Mouse (Mus musculus): ENCODE measurements around the gene Rfx3. TPM values are rescaled to one million over a fixed set of nuclear protein-coding genes. Genes with fewer than 3 reads are reported as not detected.

Gene Rfx3
- total RNA-seq (2021): 6.6 and 9.0 TPM in 2 replicates
- long read RNA-seq, experiment 1: 0 reads
- long read RNA-seq, experiment 2: 0 reads

DNA sequence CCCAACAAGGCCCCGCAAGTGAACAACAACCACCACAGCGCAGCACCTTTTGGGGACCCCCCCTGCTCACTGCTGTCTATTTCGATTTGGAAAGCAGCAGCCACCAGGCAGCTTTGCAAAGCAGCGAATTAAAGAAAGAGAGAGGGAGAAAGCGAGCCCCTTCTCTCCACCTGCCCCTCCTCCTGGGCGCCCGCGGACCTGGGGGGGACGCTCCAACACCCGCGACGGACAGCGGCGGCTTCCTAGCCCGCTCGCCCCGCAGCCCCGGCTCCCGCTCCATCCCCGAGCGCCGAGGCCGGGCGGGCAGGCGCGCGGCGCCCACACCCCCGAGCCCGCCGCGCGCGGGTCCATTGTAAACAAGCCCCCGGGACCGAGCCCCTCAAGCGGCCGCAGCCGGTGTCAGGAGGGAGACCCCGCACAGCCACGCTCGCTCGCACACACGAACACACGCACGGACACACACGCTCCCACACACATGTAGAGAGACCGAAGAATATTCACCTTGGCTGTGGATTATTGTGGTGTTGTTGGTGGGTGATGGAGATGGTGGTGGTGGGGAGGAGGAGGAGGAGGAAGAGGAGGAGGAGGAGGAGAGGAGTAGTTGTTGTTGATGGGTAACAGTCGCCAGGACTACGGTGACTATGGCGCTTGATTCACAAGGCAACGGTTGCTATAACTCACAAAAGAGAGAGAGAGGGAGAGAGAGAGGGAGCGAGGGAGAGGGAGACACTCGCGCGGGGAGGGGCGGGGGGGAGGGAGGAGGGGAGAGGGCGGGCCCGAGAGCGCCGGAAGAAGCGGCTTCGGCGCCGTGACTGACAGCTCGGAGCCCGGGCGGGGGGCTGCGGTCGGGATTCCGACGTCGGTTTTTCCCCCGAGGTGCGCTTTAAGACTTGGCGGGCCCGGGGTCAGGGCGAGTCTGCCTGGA is at the start of gene Rfx3:
TSS of gene Rfx3 (minus strand) at position 696 of the 925 bp plus-strand sequence.
- peak; percentile 88 for DNase-seq

DNA sequence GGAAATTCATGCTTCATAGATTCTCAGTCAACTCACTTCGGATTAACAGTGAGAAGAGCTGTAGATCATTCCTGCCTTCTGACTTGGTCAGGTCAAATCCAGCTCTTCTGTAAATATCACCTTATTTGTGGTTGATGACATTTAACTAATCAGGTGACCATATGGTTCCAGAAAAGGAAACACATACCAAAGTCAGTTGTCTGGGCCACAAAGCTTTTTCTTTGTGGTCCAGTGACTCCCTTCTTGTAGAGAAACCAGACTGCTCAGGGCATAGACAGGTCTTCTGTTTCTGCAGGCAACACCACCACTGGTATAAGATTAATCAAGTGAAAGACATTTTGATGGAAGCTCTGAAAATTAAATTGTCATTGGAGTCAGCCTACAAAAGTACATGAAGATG is 41.1 kb upstream of the Rfx3 start:
- no peak for DNase-seq

GRCm38 (mm10) chr19:28051571-28051970 is 40.6 kb upstream of the Rfx3 start:
- DNase-seq: no peak

DNA sequence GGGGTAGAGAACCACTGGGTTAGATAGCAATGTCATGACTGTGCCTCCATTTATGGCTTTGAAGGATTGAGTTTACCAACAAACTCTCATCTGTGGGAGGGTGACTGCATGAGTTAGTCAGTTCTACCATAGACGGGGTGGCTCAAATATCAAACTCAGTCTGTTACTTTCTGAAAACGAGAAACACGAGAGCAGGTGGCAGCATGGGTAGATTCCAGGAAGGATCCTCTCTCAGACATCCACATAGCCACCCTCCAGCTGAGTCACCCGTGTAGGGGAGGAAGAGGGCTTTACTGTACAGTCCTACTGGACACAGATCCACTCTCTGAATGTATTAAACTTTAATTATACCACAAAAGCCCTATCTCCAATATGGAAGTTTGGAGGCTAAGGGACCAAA is 38.3 kb upstream of the Rfx3 start:
- DNase-seq: no peak

DNA sequence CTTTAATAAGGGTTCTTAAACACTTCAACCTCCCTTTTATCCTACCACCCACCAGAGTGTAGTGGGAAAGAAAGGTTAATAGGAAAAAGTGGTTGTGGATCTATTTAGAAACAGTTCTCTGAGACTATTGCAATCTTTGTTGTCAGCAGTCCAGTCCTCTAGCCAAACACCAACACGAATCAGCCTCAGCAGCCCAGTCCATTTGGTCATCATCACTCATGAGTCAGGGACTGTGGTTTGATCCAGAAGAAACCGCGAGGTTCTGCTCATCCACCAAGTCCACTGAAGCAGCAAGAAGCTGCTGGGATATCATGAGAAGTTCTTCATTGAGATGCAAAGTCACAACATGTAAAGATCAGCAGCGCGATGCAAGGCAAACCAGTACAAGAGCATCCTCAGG is 35.8 kb upstream of the Rfx3 start:
- no peak for DNase-seq

DNA sequence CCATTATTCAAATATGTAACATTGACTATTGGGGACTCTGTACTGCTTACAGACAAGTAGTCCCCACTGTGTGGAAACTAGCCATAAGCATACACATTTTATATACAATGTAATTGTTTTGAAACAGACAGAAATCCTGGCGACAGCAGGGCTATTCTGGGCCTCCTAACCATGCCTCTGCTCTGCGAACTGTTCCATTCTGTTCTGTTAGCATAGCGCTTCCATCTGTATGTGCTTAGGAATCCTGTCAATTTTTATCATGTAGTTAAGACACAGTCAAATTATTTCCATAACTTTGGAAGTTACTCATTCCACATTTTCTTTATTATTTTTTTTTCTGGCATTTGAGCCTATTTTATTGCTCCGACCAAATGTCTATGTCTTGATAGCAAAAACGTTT is 34.0 kb upstream of the Rfx3 start:
- no peak for DNase-seq

DNA sequence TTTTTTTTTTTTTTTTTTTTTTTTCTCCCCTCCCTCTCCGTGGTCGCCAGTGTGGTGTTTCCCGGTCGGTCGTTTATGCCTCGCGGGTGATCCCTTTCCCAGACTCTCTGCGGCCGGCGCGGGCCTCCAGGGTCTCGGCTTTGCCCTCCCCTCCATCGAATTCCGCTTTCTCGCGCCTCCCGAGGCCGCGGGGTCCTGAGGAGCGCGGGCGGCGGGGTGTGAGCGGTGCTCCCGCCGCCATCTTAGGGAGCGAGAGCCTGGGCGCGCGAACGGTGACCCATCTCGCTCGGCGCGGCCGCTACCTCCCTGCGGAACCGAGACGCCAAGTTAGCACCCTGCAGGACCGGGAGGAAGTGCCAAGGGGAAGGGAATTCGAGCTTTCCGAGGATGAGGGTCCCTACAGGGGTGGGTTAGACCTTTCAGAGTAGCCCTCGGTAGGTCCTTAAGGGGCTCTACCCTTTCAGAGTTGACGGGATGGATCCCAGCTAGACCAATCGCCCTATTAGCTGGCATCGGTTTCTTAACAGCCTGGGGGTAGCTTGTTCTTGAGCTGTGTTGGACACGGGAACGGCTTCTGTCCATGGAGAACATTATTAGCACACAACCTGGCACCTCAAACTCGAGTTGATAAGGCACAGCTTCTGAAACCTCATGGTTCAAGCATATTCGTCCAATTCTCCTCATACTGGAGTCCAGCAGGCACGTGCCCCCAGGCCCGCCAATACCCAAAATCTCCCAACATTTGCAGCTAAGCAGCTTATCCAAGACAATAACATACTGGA is 943 bp upstream of the Rfx3 start:
- peak; percentile 77 for DNase-seq

DNA sequence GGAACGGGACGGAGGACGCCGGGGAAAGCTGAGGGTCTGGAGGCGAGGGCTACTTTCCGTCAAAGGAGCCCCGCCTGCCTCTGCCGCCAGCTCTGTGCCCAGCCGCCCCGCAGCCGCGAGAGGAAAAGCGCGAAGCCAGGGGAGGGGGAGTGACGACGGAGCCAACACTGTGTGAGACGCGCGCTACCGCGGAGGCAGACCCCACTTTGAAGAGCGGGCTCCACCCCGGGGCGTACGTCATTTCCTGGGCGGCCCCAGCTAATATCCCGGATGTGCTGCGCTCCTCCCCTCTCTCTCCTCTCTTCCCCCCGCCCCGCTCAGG is 391 bp upstream of the Rfx3 start:
- DNase-seq: peak; percentile 97

DNA sequence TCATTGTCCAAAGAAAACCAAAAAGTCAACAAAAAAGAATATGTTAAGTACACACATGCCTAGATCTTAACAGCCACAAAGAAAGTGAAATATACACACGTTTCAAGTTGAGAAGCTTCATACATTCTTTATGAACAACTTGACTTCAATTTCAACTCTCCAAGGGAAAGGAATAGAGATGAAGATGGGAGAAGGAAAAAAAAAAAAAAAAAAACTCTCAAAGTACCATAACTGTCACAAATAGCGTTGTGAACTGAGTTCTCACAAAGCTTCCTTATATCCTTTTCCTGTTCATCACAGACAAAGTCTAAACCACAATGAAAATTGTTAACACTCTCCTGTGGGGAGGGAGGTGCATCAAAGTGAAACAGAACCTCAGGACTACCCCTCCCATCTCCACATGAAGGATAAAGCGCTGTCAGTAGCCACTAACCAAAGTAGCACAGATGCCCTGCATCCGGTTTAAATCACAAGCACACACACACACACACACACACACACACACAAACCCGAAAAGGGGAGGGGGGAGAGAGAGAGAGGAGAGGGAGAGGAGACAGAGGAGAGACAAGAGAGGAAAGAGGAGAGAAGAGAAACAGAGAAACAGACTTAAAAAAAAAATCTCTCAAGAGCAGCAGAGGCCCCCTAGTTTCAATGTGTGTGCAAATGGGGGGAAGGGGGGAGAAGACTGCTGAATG is 1.2 kb downstream of the Rfx3 start:
- peak; percentile 35 for DNase-seq

DNA sequence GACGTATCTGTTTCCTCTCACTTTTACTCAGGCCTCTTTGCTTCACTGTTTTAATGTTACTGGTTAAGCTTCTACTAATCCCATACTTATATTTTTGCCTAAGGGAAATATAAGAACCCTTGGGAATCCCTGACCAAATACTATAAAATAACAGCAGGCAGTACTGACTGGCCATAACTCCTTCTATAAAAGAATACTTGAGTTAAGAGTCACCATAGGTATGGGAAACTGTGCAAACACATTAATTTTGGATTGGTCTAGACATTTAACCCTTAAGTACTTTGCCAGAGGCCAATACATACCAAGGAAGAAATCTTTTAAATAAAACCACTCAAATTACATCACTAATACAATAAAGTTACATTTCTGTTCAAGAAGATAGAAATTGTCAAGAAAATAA is 6.8 kb downstream of the Rfx3 start:
- DNase-seq: no peak

DNA sequence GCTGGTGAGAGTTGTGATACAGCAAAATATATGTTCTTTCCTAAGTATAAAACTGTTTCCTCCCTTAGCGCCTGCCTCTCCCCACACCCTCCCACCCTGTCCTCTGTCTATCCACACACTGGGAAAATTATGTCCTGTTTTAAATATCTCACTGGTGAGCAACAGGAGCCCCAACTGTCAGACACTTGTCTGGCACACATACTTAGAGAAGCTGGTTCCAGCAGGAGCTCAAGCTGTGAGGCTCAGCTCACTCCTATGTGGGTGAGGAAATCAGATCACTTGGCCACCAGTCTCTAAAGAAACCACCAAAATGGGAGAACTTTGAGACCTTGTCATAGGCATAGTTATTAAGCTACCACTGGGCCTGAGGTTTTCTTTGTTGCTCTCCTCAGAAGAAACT is 7.5 kb downstream of the Rfx3 start:
- DNase-seq: no peak

DNA sequence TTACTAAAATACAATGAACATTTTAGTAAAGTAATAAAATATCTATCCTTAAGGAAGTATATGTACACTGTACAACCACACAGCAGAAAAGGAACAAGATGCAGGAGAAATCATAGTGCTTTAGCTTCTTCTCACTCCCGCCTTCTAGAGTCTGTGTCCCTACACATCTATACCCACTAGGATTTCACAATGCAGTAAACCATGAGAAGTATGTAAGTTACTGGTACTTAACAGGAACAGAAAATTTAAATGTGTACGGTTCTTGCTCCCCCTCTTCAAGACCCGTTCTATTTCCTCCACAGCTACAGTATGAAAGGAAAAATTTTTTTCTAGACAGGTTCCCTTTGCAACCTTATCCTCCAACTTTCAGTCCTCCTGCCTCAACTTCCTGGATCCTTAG is 8.3 kb downstream of the Rfx3 start:
- no peak for DNase-seq

DNA sequence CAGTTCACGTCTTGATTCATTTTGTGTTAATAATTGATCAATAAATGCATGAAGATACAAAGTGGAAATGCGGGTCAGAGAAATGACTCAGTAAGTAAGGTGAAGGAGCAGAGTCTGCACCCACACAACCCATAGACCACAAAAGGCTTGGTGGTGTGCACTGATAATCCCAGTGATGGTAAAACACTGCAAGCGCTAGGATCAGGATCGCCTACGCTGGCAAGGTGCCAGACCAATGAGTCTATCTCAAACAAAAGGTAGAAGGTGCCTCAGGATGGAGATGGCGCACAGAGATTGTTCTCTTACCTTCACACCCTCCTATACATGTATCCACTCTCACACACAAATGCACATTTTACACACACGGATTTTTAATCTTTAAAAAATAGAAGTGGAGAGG is 18.2 kb downstream of the Rfx3 start:
- no peak for DNase-seq

DNA sequence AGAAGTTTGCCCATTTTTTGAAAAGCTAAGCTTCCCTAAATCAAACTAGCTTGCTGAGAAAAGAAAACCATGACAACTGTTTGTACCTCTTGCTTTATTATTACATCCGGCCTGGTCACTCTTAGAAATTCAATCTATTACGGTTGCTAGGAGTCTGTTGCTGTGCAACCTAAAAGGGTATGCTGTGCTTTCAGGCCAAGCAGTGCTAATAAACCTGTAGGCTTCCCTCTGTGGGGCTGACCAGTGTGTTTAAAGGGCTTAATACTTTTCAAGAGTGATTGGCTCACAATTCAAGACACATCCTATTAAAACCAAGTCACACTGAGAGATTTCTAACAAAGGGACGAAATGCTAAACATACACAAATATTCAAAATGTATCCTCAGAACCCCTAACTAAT is 22.2 kb downstream of the Rfx3 start:
- DNase-seq: no peak

DNA sequence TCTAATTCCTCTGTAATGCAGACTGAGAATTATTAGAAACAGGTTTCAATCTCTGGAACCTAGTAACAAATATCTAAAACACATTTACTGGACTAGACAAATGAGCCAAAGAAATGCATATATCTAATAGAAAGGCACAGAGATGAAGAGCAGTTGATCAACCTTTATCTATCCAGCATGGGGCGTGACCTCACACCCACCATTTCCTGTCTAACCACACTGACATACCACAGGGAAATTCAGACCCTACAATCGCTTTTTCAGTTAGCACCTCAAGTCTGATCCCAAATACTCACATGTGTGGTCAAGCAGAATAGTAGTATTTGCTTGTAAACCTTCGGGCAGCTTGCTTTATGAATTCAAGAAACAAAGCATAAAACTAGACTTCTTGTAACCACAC is 43.4 kb downstream of the Rfx3 start:
- no peak for DNase-seq

GRCm38 (mm10) chr19:27961271-27961670 is 49.7 kb downstream of the Rfx3 start:
- no peak for DNase-seq

- DNase-seq: no peak
These were observed 75.5 kb downstream of the Rfx3 start for GRCm38 (mm10) chr19:27935453-27935852.

GRCm38 (mm10) chr19:27931136-27931535 is 79.8 kb downstream of the Rfx3 start:
- DNase-seq: no peak

GRCm38 (mm10) chr19:27926378-27926777 is 84.6 kb downstream of the Rfx3 start:
- no peak for DNase-seq

- peak; percentile 20 for DNase-seq
These were observed 91.9 kb downstream of the Rfx3 start for GRCm38 (mm10) chr19:27919040-27919439.

GRCm38 (mm10) chr19:27916446-27916845 is 94.5 kb downstream of the Rfx3 start:
- no peak for DNase-seq

GRCm38 (mm10) chr19:27906976-27907375 is 104.0 kb downstream of the Rfx3 start:
- peak; percentile 17 for DNase-seq

- no peak for DNase-seq
These were observed 105.0 kb downstream of the Rfx3 start for GRCm38 (mm10) chr19:27905976-27906375.
